Mouse (Mus musculus) heart, postnatal 0 days (tissue): ENCODE data around the gene A030003K21Rik.

Experiments
- CTCF ChIP-seq: IDR thresholded peaks from 2 replicates; pipeline ENCODE4 v1.5.1; 2016; ENCODE audit warnings: antibody characterized with exemption, control low read depth, low read depth
- EP300 ChIP-seq: IDR thresholded peaks from 2 replicates; pipeline ENCODE4 v1.6.1; 2016; ENCODE audit warnings: antibody characterized with exemption, low read depth

DNA sequence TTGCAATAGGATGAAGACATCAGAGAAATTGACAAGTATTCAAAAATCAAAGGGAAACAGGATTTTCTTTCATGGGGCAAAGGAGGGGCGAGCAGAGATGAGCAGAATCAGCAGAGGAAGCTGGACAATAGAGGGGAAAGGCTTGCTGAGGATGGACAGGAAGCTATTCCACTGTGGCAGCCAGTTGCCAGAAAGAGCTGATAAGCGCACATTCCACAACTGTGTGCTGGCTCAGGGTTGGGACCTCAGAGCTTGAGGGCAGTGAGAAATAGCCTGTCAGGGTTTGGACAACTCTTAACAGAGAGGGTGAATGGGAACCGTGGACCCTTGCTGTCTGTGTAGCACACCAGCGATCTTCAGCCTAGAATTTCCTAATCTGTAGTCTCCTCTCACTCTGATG, 28.9 kb upstream of the A030003K21Rik start:
- TF ChIP-seq CTCF (no peak), EP300 (no peak)
